Mouse (Mus musculus) lung, postnatal 0 days (tissue): ENCODE data around the gene Enox1.

Experiments used
- CTCF ChIP-seq: IDR thresholded peaks from 2 replicates; pipeline ENCODE4 v1.5.1; 2016; ENCODE audit warnings: antibody characterized with exemption, mild to moderate bottlenecking
- EP300 ChIP-seq: IDR thresholded peaks from 2 replicates; pipeline ENCODE4 v1.6.1; 2016; ENCODE audit warnings: antibody characterized with exemption, mild to moderate bottlenecking, control low read depth

DNA sequence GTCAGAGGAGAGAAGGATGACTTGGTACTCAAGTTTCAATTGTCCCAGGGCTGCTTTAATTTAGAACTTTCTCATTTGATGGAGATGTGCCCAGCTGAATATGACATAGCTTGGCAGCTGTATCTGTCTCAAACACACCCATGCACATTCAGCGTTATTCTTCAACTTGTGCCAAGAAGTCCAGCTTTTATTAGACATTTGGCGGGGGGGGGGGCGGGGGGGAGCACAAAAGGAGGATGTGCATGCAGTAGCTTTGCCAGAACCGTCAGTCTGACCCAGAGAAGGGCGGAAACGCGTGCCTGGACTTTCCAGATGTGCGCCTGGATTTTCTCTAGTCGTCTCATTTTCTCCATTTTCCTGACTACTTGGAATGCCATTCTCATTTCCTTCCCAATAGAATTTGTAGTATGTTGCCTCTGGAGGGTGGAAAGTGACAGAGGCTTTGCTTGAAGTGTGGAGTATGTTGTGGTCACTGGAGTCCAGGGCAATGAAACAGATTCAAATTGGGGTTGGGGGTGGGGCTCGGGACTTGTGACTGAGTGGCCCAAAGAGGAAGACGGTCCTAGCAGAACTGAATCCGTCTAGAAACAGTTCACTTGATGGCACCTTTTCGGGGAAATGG, 24.3 kb downstream of the Enox1 start:
- TF ChIP-seq CTCF, result no peak
- TF ChIP-seq EP300, result no peak
